Mouse (Mus musculus) thymus, adult 18-20 months (tissue): ENCODE results near the gene Pgap3.

Experiments used
- DNase-seq, 2 experiments: peaks; one replicate each; pipeline ENCODE4 v3.0.0; 2022; ENCODE audit warnings: mixed read lengths in 2 of 2

Pgap3 gene

GRCm38 (mm10) chr11:98400161-98400726 is at the start of gene Pgap3:
Gene Pgap3 (minus strand): TSS chr11:98400490.
- peak; percentile 77 to 80 for DNase-seq

- DNase-seq: no peak
Observed at GRCm38 (mm10) chr11:98449419-98449818, 49.1 kb upstream of the Pgap3 start.

GRCm38 (mm10) chr11:98448191-98448790 is 48.0 kb upstream of the Pgap3 start:
- peak in 1 of 2 experiments; percentile 15 for DNase-seq

GRCm38 (mm10) chr11:98447475-98447834 is 47.2 kb upstream of the Pgap3 start:
- no peak for DNase-seq

GRCm38 (mm10) chr11:98446562-98447474 is 46.5 kb upstream of the Pgap3 start:
- peak in 1 of 2 experiments; percentile 18 for DNase-seq

GRCm38 (mm10) chr11:98446213-98446561 is 45.9 kb upstream of the Pgap3 start, which contains the start of gene Grb7:
Gene Grb7 (plus strand): TSS chr11:98446394.
- no peak for DNase-seq

- no peak for DNase-seq
Observed at GRCm38 (mm10) chr11:98445679-98446078, 45.4 kb upstream of the Pgap3 start.

- DNase-seq: no peak
Observed at GRCm38 (mm10) chr11:98445238-98445637, 44.9 kb upstream of the Pgap3 start.

- no peak for DNase-seq
Observed at GRCm38 (mm10) chr11:98443688-98444087, 43.4 kb upstream of the Pgap3 start.

- DNase-seq: peak; percentile 80 to 85
Observed at GRCm38 (mm10) chr11:98438331-98439158, 38.3 kb upstream of the Pgap3 start, which contains the start of gene Mien1. Gene Mien1 (minus strand): TSS chr11:98438991.

GRCm38 (mm10) chr11:98437441-98437840 is 37.2 kb upstream of the Pgap3 start:
- DNase-seq: no peak

- DNase-seq: no peak
Observed at GRCm38 (mm10) chr11:98435723-98436122, 35.4 kb upstream of the Pgap3 start.

- DNase-seq: no peak
Observed at GRCm38 (mm10) chr11:98431743-98432502, 31.6 kb upstream of the Pgap3 start.

GRCm38 (mm10) chr11:98428436-98428835 is 28.1 kb upstream of the Pgap3 start:
- no peak for DNase-seq

- no peak for DNase-seq
Observed at GRCm38 (mm10) chr11:98426592-98426991, 26.3 kb upstream of the Pgap3 start.

- DNase-seq: no peak
Observed at GRCm38 (mm10) chr11:98418939-98419547, 18.8 kb upstream of the Pgap3 start.

GRCm38 (mm10) chr11:98418273-98418672 is 18.0 kb upstream of the Pgap3 start:
- no peak for DNase-seq

GRCm38 (mm10) chr11:98417074-98417473 is 16.8 kb upstream of the Pgap3 start:
- no peak for DNase-seq

GRCm38 (mm10) chr11:98414162-98414561 is 13.9 kb upstream of the Pgap3 start:
- no peak for DNase-seq

GRCm38 (mm10) chr11:98413731-98414130 is 13.4 kb upstream of the Pgap3 start:
- no peak for DNase-seq

- DNase-seq: no peak
Observed at GRCm38 (mm10) chr11:98412797-98413301, 12.6 kb upstream of the Pgap3 start.
